7 mouse cellular contexts compared by ENCODE assay signal in genomic region chr11:102219247-102219993, GRCm38 (mm10). TPM values are rescaled to one million over a fixed set of nuclear protein-coding genes. Genes with fewer than 3 reads are reported as not detected.
A peak's percentile ranks its signal among the peaks of the same experiment; 100 is the strongest.
DNase-seq lines count a peak whose midpoint lies in the region; ATAC-seq and TF ChIP-seq lines count a peak whose summit lies in the region.

No protein-coding gene starts in this region.

- TF ChIP-seq CTCF in liver, adult 2 months (IDR thresholded peaks at IDR 0.05; ENCODE audit: low read depth, low read length): no peak

- no peak for ATAC-seq in heart, embryonic 16.5 days (replicated peaks; ENCODE audit: extremely low read depth, insufficient read depth, low FRiP score)
- no peak for ATAC-seq in liver, embryonic 13.5 days (ENCODE audit: low read depth)

- DNase-seq in liver, adult 2 months (ENCODE audit: extremely low read depth, low read depth, low spot score): peak; percentile 80
- DNase-seq in liver: no peak
- peak; percentile 68 to 69 for DNase-seq in cerebellum, postnatal 14 days
- DNase-seq in liver, embryonic 13.5 days: no peak
- DNase-seq in testis, postnatal 10 days (ENCODE audit: low spot score): peak; percentile 55
- DNase-seq in c-Kit-positive CD71-positive TER-119-positive erythroid progenitor cells, embryonic 14.5 days (ENCODE audit: low spot score): no peak

- H3K4me2 ChIP-seq in heart, embryonic 16.5 days (ENCODE audit: low read depth, low read length): peak overlapping the region; percentile 85
- peak overlapping the region; percentile 85 for H3K4me2 ChIP-seq in liver, embryonic 13.5 days

- peak overlapping the region; percentile 40 for H3K9ac ChIP-seq in liver, adult 2 months (ENCODE audit: low read depth, low read length)
- peak overlapping the region; percentile 67 for H3K9ac ChIP-seq in heart, embryonic 16.5 days (ENCODE audit: low read length)
- H3K9ac ChIP-seq in liver, embryonic 13.5 days: peak overlapping the region; percentile 69

- no peaks in the 10 kb centered on the region for H3K9me3 ChIP-seq in heart, embryonic 16.5 days (replicated peaks; ENCODE audit: control insufficient read depth, low read length)
- H3K9me3 ChIP-seq in liver, embryonic 13.5 days (replicated peaks): no peaks in the 10 kb centered on the region

- H3K4me3 ChIP-seq in liver, adult 2 months (ENCODE audit: insufficient read depth, low read depth, low read length): no peak overlapping the region
- peak overlapping the region; percentile 76 for H3K4me3 ChIP-seq in heart, embryonic 16.5 days (ENCODE audit: low read length)
- peak overlapping the region; percentile 61 for H3K4me3 ChIP-seq in liver, embryonic 13.5 days (replicated peaks)

- peaks cover 20% of the 10 kb centered on the region for H3K79me2 ChIP-seq in liver, adult 2 months (ENCODE audit: control insufficient read depth, insufficient read depth, low read length)

- 15% methylated on average over 14 of the region's 14 CpGs for WGBS in liver, adult 2 months
- WGBS in heart, embryonic 16.5 days: 32% methylated on average over 14 of the region's 14 CpGs
- WGBS in liver, embryonic 13.5 days (ENCODE audit: insufficient replicate concordance): 52% methylated on average over 14 of the region's 14 CpGs

- peak overlapping the region; percentile 91 for H3K27ac ChIP-seq in liver, adult 2 months (replicated peaks; ENCODE audit: insufficient read depth, low read depth, low read length)
- peak overlapping the region; percentile 99 for H3K27ac ChIP-seq in heart, embryonic 16.5 days (ENCODE audit: low read length)
- peak overlapping the region; percentile 71 for H3K27ac ChIP-seq in liver, embryonic 13.5 days

- no peaks in the 10 kb centered on the region for H3K27me3 ChIP-seq in liver, adult 2 months (ENCODE audit: control insufficient read depth, insufficient read depth, low read length)
- no peaks in the 10 kb centered on the region for H3K27me3 ChIP-seq in heart, embryonic 16.5 days (ENCODE audit: control insufficient read depth, insufficient read depth, low read length)
- peaks cover 4% of the 10 kb centered on the region for H3K27me3 ChIP-seq in liver, embryonic 13.5 days

- H3K36me3 ChIP-seq in liver, adult 2 months (ENCODE audit: control insufficient read depth, insufficient read depth, low read length): no peaks in the 10 kb centered on the region
- H3K36me3 ChIP-seq in heart, embryonic 16.5 days (ENCODE audit: control insufficient read depth, insufficient read depth): no peaks in the 10 kb centered on the region; the same call in 1 of the 2 replicates
- H3K36me3 ChIP-seq in liver, embryonic 13.5 days: no peaks in the 10 kb centered on the region

- no peak for TF ChIP-seq POLR2A in liver, adult 2 months (IDR thresholded peaks at IDR 0.05; ENCODE audit: extremely low read depth, insufficient read depth, low read length)

- H3K4me1 ChIP-seq in liver, adult 2 months (ENCODE audit: control insufficient read depth, insufficient read depth, low read length): peaks cover 64% of the 10 kb centered on the region
- H3K4me1 ChIP-seq in heart, embryonic 16.5 days (ENCODE audit: control insufficient read depth, insufficient read depth, low read length): peaks cover 82% of the 10 kb centered on the region
- peaks cover 94% of the 10 kb centered on the region for H3K4me1 ChIP-seq in liver, embryonic 13.5 days (replicated peaks)

RNA-seq across cellular contexts. Expression of gene Hdac5, which starts 10.5 kb away (rescaled TPM):
- 15.9 and 25.0 TPM in 2 replicates for total RNA-seq in liver, adult 2 months (2014; rRNA removed)
- polyA plus RNA-seq in liver, adult 2 months (2012; rRNA removed): 38.2 and 60.5 TPM in 2 replicates
- 86.7 and 96.4 TPM in 2 replicates for polyA plus RNA-seq in heart, embryonic 16.5 days (2015; fragmentation: Nextera tagmentation; extraction: Ambion mirVana)
- 12.8 and 12.9 TPM in 2 replicates for polyA plus RNA-seq in liver, embryonic 13.5 days (2015; fragmentation: Nextera tagmentation; extraction: Ambion mirVana)

RNA-seq across cellular contexts. Expression of gene BC030867, which starts 29.3 kb away (rescaled TPM):
- 0.27 TPM in 1 of 2 replicates, not detected in the other for total RNA-seq in liver, adult 2 months (2014; rRNA removed)
- polyA plus RNA-seq in liver, adult 2 months (2012; rRNA removed): 0.20 and 0.38 TPM in 2 replicates
- polyA plus RNA-seq in heart, embryonic 16.5 days (2015; fragmentation: Nextera tagmentation; extraction: Ambion mirVana): 11.8 and 12.3 TPM in 2 replicates
- polyA plus RNA-seq in liver, embryonic 13.5 days (2015; fragmentation: Nextera tagmentation; extraction: Ambion mirVana): 14.6 and 16.4 TPM in 2 replicates

RNA-seq across cellular contexts. Expression of gene G6pc3, which starts 30.0 kb away (rescaled TPM):
- 2.8 and 3.6 TPM in 2 replicates for total RNA-seq in liver, adult 2 months (2014; rRNA removed)
- polyA plus RNA-seq in liver, adult 2 months (2012; rRNA removed): 17.1 and 25.9 TPM in 2 replicates
- 24.4 and 25.0 TPM in 2 replicates for polyA plus RNA-seq in heart, embryonic 16.5 days (2015; fragmentation: Nextera tagmentation; extraction: Ambion mirVana)
- polyA plus RNA-seq in liver, embryonic 13.5 days (2015; fragmentation: Nextera tagmentation; extraction: Ambion mirVana): 14.0 and 14.4 TPM in 2 replicates

RNA-seq across cellular contexts. Expression of gene Lsm12, which starts 34.3 kb away (rescaled TPM):
- total RNA-seq in liver, adult 2 months (2014; rRNA removed): 11.4 and 14.1 TPM in 2 replicates
- polyA plus RNA-seq in liver, adult 2 months (2012; rRNA removed): 24.3 and 24.5 TPM in 2 replicates
- polyA plus RNA-seq in heart, embryonic 16.5 days (2015; fragmentation: Nextera tagmentation; extraction: Ambion mirVana): 60.5 and 77.2 TPM in 2 replicates
- polyA plus RNA-seq in liver, embryonic 13.5 days (2015; fragmentation: Nextera tagmentation; extraction: Ambion mirVana): 92.6 and 95.3 TPM in 2 replicates

RNA-seq across cellular contexts. Expression of gene Asb16, which starts 49.1 kb away (rescaled TPM):
- 0.09 TPM in 1 of 2 replicates, not detected in the other for total RNA-seq in liver, adult 2 months (2014; rRNA removed)
- 0.16 and 0.20 TPM in 2 replicates for polyA plus RNA-seq in liver, adult 2 months (2012; rRNA removed)
- polyA plus RNA-seq in heart, embryonic 16.5 days (2015; fragmentation: Nextera tagmentation; extraction: Ambion mirVana): 0.08 and 0.09 TPM in 2 replicates
- 0.06 and 0.08 TPM in 2 replicates for polyA plus RNA-seq in liver, embryonic 13.5 days (2015; fragmentation: Nextera tagmentation; extraction: Ambion mirVana)

Comparison
In these comparisons a context has a peak if more than half of its experiments do, and no peak if none do; other contexts are left out.
1. DNase-seq: peak in liver, adult 2 months (single experiment), cerebellum, postnatal 14 days (2 of 2) and testis, postnatal 10 days (single experiment); none in liver (single experiment), liver, embryonic 13.5 days (single experiment) and c-Kit-positive CD71-positive TER-119-positive erythroid progenitor cells, embryonic 14.5 days (single experiment).
2. Peak in every context shown above with its lines, with median percentiles within 50 percentile points of each other: H3K27ac ChIP-seq and H3K9ac ChIP-seq.